Mouse (Mus musculus): ENCODE data around the gene Thy1.

DNA sequence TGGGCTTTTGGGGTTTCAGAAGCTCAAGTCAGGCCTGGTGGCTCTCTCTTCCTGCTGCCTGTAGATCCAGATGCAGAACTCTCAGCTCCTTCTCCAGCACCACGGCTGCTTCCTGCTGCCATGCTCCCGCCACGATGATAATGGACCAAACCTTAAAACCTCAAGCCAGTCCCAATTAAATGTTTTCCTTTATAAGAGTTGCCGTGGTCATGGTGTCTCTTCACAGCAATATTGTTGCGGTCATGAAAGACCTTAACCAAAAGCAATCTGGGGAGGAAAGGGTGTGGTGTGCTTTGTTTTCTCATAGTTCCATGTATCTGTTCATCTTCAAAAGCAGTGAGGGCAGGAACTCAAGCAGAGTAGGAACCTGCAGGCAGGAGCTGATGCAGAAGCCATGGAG lies 6.1 kb upstream of the Thy1 start:
- TF ChIP-seq CTCF (IDR thresholded peaks at IDR 0.05 in 2 of 3, conservative IDR thresholded peaks at IDR 0.05 in 1 of 3; ENCODE audit: control insufficient read depth in 1 of 3, insufficient read depth in 1 of 3, low read depth in 2 of 3, low read length in 3 of 3, poor library complexity in 1 of 3, severe bottlenecking in 1 of 3) (no peak), ELF1 (IDR thresholded peaks at IDR 0.05; ENCODE audit: low read depth, low read length) (no peak), RCOR1 (IDR thresholded peaks at IDR 0.05; ENCODE audit: low read depth, low read length) (no peak), POLR2AphosphoS5 (IDR thresholded peaks at IDR 0.05; ENCODE audit: borderline replicate concordance, low read depth, low read length) (no peak), MEF2A (IDR thresholded peaks at IDR 0.05; ENCODE audit: extremely low read depth, insufficient replicate concordance, low read depth, low read length, poor library complexity, severe bottlenecking) (no peak), GATA1 (IDR thresholded peaks at IDR 0.05; ENCODE audit: low read depth, low read length) (no peak), POLR2A (IDR thresholded peaks at IDR 0.05; ENCODE audit: control insufficient read depth in 1 of 2, insufficient read depth in 1 of 2, low read depth in 1 of 2, low read length in 2 of 2, poor library complexity in 1 of 2) (no peak), E2F4 (IDR thresholded peaks at IDR 0.05; ENCODE audit: borderline replicate concordance, low read depth, low read length) (no peak), SMC3 (IDR thresholded peaks at IDR 0.05; ENCODE audit: low read depth, low read length) (no peak), CHD2 (IDR thresholded peaks at IDR 0.05; ENCODE audit: low read length) (no peak), POLR2AphosphoS2 (IDR thresholded peaks at IDR 0.05; ENCODE audit: low read length) (no peak)
